Mouse (Mus musculus) limb, embryonic 12.5 days (tissue): ENCODE data around the gene 1700074P13Rik. TPM values are rescaled to one million over a fixed set of nuclear protein-coding genes. Genes with fewer than 3 reads are reported as not detected.

Experiments
- polyA plus RNA-seq: library from polyadenylated mRNA; unstranded; fragments of >200 nt; fragmentation: Nextera tagmentation; extraction: Ambion mirVana; gene quantifications from 2 replicates; pipeline ENCODE4 v1.2.1, GENCODE M21; 2016

Gene 1700074P13Rik
- polyA plus RNA-seq, 1 experiment from 2014 or later: not detected

Other genes with a start within 250 kb of the 1700074P13Rik start
- not detected in 2 replicates for gene Moxd2, start 53.1 kb downstream of the 1700074P13Rik start, polyA plus RNA-seq
- gene Prss58, start 40.2 kb downstream of the 1700074P13Rik start, polyA plus RNA-seq: not detected in 2 replicates
- not detected in 2 replicates for gene Gm4744, start 11.3 kb upstream of the 1700074P13Rik start, polyA plus RNA-seq
- not detected in 2 replicates for gene 1810009J06Rik, start 24.2 kb upstream of the 1700074P13Rik start, polyA plus RNA-seq
- gene Gm2663, start 58.9 kb upstream of the 1700074P13Rik start, polyA plus RNA-seq: not detected in 2 replicates
- gene 2210010C04Rik, start 95.0 kb upstream of the 1700074P13Rik start, polyA plus RNA-seq: not detected in 2 replicates